Mouse (Mus musculus) stomach, postnatal 0 days (tissue): ENCODE results near the gene Hip1r. TPM values are rescaled to one million over a fixed set of nuclear protein-coding genes. Genes with fewer than 3 reads are reported as not detected.
A peak's percentile ranks its signal among the peaks of the same experiment; 100 is the strongest.

Experiments used
- ATAC-seq: fragments of 200-750 bp; cut with Nextera tagmentation; 2 replicates; pipeline ENCODE4 v1.8.0; 2017; ENCODE audit not compliant: low FRiP score, low TSS enrichment
- DNase-seq: peaks from one replicate; pipeline ENCODE4 v3.0.0-alpha.2; 2016; ENCODE audit warnings: low spot score
- H3K27ac ChIP-seq: fragments of 300-500 bp; sonication (generic); replicated peaks from 2 replicates; pipeline ENCODE4 v1.5.1; 2014; ENCODE audit warnings: mild to moderate bottlenecking, control low read depth
- H3K27me3 ChIP-seq: fragments of 300-500 bp; sonication (generic); 2 replicates; pipeline ENCODE4 v1.6.1; 2014; ENCODE audit warnings: low read length; ENCODE audit not compliant: control insufficient read depth, insufficient read depth
- H3K36me3 ChIP-seq: fragments of 300-500 bp; sonication (generic); 2 replicates; pipeline ENCODE4 v1.6.1; 2014; ENCODE audit warnings: low read length, mixed read lengths; ENCODE audit not compliant: control insufficient read depth, insufficient read depth
- H3K4me1 ChIP-seq: fragments of 300-500 bp; sonication (generic); replicated peaks from 2 replicates; pipeline ENCODE4 v1.6.1; 2014; ENCODE audit warnings: antibody characterized with exemption; ENCODE audit not compliant: control insufficient read depth, insufficient read depth
- H3K4me2 ChIP-seq: fragments of 300-500 bp; sonication (generic); replicated peaks from 2 replicates; pipeline ENCODE4 v1.6.1; 2014; ENCODE audit warnings: low read depth, mild to moderate bottlenecking, control low read depth, moderate library complexity
- H3K4me3 ChIP-seq: fragments of 300-500 bp; sonication (generic); 2 replicates; pipeline ENCODE4 v1.5.1; 2014; ENCODE audit warnings: low read depth, low read length, control low read depth
- H3K9ac ChIP-seq: fragments of 300-500 bp; sonication (generic); 2 replicates; pipeline ENCODE4 v1.6.1; 2014; ENCODE audit warnings: mild to moderate bottlenecking, low read length, control low read depth, mixed read lengths
- H3K9me3 ChIP-seq: fragments of 300-500 bp; sonication (generic); 2 replicates; pipeline ENCODE4 v1.6.1; 2016; ENCODE audit warnings: low read length; ENCODE audit not compliant: control insufficient read depth
- CTCF ChIP-seq: IDR thresholded peaks from 2 replicates; pipeline ENCODE4 v1.5.1; 2016; ENCODE audit warnings: antibody characterized with exemption, low read depth, mild to moderate bottlenecking, moderate library complexity
- EP300 ChIP-seq: optimal IDR thresholded peaks from 2 replicates; pipeline ENCODE3; 2016; ENCODE audit warnings: antibody characterized with exemption
- WGBS: fragments of 180-500 bp; shearing (Covaris S2); extraction: QIAGEN DNeasy Blood & Tissue Kit; methylation state at CpG from one replicate; pipeline ENCODE4 v1.1.7; 2014; 5-methylcytosine and 5-hydroxymethylcytosine counted together
- polyA plus RNA-seq: library from polyadenylated mRNA; unstranded; fragments of >200 nt; fragmentation: Nextera tagmentation; extraction: Ambion mirVana; gene quantifications from 2 replicates; pipeline ENCODE4 v1.2.1, GENCODE M21; 2015

Hip1r gene
- polyA plus RNA-seq, 1 experiment from 2014 or later: 31.2 TPM

GRCm38 (mm10) chr5:123933957-123934591 lies 39.4 kb upstream of the Hip1r start:
- H3K27ac ChIP-seq: no peak overlapping the region
- H3K4me3 ChIP-seq: no peak overlapping the region
- H3K4me1 ChIP-seq: no peaks in the 10 kb centered on the region
- H3K9me3 ChIP-seq: no peaks in the 10 kb centered on the region
- no peaks in the 10 kb centered on the region for H3K36me3 ChIP-seq
- H3K4me2 ChIP-seq: no peak overlapping the region
- 39% methylated on average over 18 of the region's 18 CpGs for WGBS
- TF ChIP-seq CTCF: peak; percentile 63
- TF ChIP-seq EP300: no peak
- no peaks in the 10 kb centered on the region for H3K27me3 ChIP-seq
- DNase-seq (no peak), ATAC-seq (no peak)
- no peak overlapping the region for H3K9ac ChIP-seq

GRCm38 (mm10) chr5:123935931-123936330 lies 37.5 kb upstream of the Hip1r start:
- H3K27ac ChIP-seq: no peak overlapping the region
- H3K4me2 ChIP-seq: no peak overlapping the region
- WGBS: 83% methylated on average over 5 of the region's 5 CpGs
- TF ChIP-seq CTCF: no peak
- no peaks in the 10 kb centered on the region for H3K36me3 ChIP-seq
- H3K27me3 ChIP-seq: no peaks in the 10 kb centered on the region
- H3K9me3 ChIP-seq: no peaks in the 10 kb centered on the region
- no peaks in the 10 kb centered on the region for H3K4me1 ChIP-seq
- ATAC-seq: no peak
- no peak overlapping the region for H3K4me3 ChIP-seq
- no peak for DNase-seq
- H3K9ac ChIP-seq: no peak overlapping the region

GRCm38 (mm10) chr5:123938479-123938878 lies 34.9 kb upstream of the Hip1r start:
- Histone ChIP-seq H3K9me3 (no peaks in the 10 kb centered on the region), H3K27ac (no peak overlapping the region), H3K9ac (no peak overlapping the region), H3K4me1 (no peaks in the 10 kb centered on the region), H3K4me2 (no peak overlapping the region), H3K36me3 (no peaks in the 10 kb centered on the region), H3K27me3 (no peaks in the 10 kb centered on the region), H3K4me3 (no peak overlapping the region)
- DNase-seq (no peak), ATAC-seq (no peak)
- WGBS: 86% methylated on average over 5 of the region's 5 CpGs
- TF ChIP-seq EP300 (no peak), CTCF (no peak)

GRCm38 (mm10) chr5:123946546-123946945 lies 26.9 kb upstream of the Hip1r start:
- H3K9me3 ChIP-seq: no peaks in the 10 kb centered on the region
- H3K27ac ChIP-seq: no peak overlapping the region
- whole genome bisulfite sequencing: 53% methylated on average over 4 of the region's 4 CpGs
- DNase-seq: no peak
- no peak overlapping the region for H3K9ac ChIP-seq
- no peak; the same call in 1 of the 2 replicates for ATAC-seq
- H3K4me3 ChIP-seq: no peak overlapping the region
- no peaks in the 10 kb centered on the region for H3K27me3 ChIP-seq
- no peak overlapping the region for H3K4me2 ChIP-seq
- no peaks in the 10 kb centered on the region for H3K4me1 ChIP-seq
- H3K36me3 ChIP-seq: no peaks in the 10 kb centered on the region
- TF ChIP-seq EP300 (no peak), CTCF (no peak)

- 46% methylated on average over 7 of the region's 7 CpGs for WGBS
- Histone ChIP-seq H3K9me3 (no peaks in the 10 kb centered on the region), H3K9ac (no peak overlapping the region), H3K36me3 (no peaks in the 10 kb centered on the region), H3K27me3 (no peaks in the 10 kb centered on the region), H3K4me1 (no peaks in the 10 kb centered on the region), H3K27ac (no peak overlapping the region), H3K4me2 (no peak overlapping the region), H3K4me3 (no peak overlapping the region)
- no peak for TF ChIP-seq EP300
- TF ChIP-seq CTCF: peak; percentile 89
- peak; percentile 61 for ATAC-seq
- no peak for DNase-seq
Observed at GRCm38 (mm10) chr5:123947041-123947761, 26.2 kb upstream of the Hip1r start.

- no peaks in the 10 kb centered on the region for H3K36me3 ChIP-seq
- H3K9ac ChIP-seq: no peak overlapping the region
- TF ChIP-seq EP300 (no peak), CTCF (no peak)
- ATAC-seq (no peak), DNase-seq (no peak)
- H3K9me3 ChIP-seq: no peaks in the 10 kb centered on the region
- no peaks in the 10 kb centered on the region for H3K4me1 ChIP-seq
- no peaks in the 10 kb centered on the region for H3K27me3 ChIP-seq
- no peak overlapping the region for H3K4me2 ChIP-seq
- H3K4me3 ChIP-seq: no peak overlapping the region
- 68% methylated on average over 5 of the region's 5 CpGs for WGBS
- H3K27ac ChIP-seq: no peak overlapping the region
Observed at GRCm38 (mm10) chr5:123952365-123953045, 20.9 kb upstream of the Hip1r start.
